Mouse (Mus musculus) spleen, adult 18-20 months (tissue): ENCODE data around the gene Tcf3.
A peak's percentile ranks its signal among the peaks of the same experiment; 100 is the strongest.

Experiments used
- DNase-seq, 2 experiments: peaks; one replicate each; pipeline ENCODE4 v3.0.0; 2022; ENCODE audit warnings: mixed read lengths in 2 of 2

Tcf3 gene

GRCm38 (mm10) chr10:80433513-80434232 lies at the start of gene Tcf3:
Tcf3 (minus strand) TSS chr10:80433647.
- DNase-seq: peak; percentile 87 to 89

GRCm38 (mm10) chr10:80481002-80481401 lies 47.6 kb upstream of the Tcf3 start:
- DNase-seq: no peak

GRCm38 (mm10) chr10:80478531-80478930 lies 45.1 kb upstream of the Tcf3 start:
- DNase-seq: no peak

- DNase-seq: peak; percentile 79 to 91
Observed at GRCm38 (mm10) chr10:80475290-80475959, 42.0 kb upstream of the Tcf3 start.

GRCm38 (mm10) chr10:80465066-80465465 lies 31.6 kb upstream of the Tcf3 start:
- DNase-seq: no peak

GRCm38 (mm10) chr10:80464381-80465035 lies 31.1 kb upstream of the Tcf3 start:
- no peak for DNase-seq

- DNase-seq: no peak
Observed at GRCm38 (mm10) chr10:80461346-80461745, 27.9 kb upstream of the Tcf3 start.

- DNase-seq: no peak
Observed at GRCm38 (mm10) chr10:80460324-80460723, 26.9 kb upstream of the Tcf3 start.

- DNase-seq: no peak
Observed at GRCm38 (mm10) chr10:80459671-80460070, 26.2 kb upstream of the Tcf3 start.

GRCm38 (mm10) chr10:80459236-80459635 lies 25.8 kb upstream of the Tcf3 start:
- no peak for DNase-seq

- DNase-seq: no peak
Observed at GRCm38 (mm10) chr10:80455697-80456096, 22.2 kb upstream of the Tcf3 start.

- no peak for DNase-seq
Observed at GRCm38 (mm10) chr10:80454781-80455180, 21.3 kb upstream of the Tcf3 start.

- DNase-seq: no peak
Observed at GRCm38 (mm10) chr10:80453601-80454000, 20.2 kb upstream of the Tcf3 start.

- DNase-seq: no peak
Observed at GRCm38 (mm10) chr10:80450599-80450998, 17.2 kb upstream of the Tcf3 start.

- peak; percentile 65 to 83 for DNase-seq
Observed at GRCm38 (mm10) chr10:80445898-80446601, 12.6 kb upstream of the Tcf3 start.

- no peak for DNase-seq
Observed at GRCm38 (mm10) chr10:80445052-80445451, 11.6 kb upstream of the Tcf3 start.

- DNase-seq: peak in 1 of 2 experiments; percentile 19
Observed at GRCm38 (mm10) chr10:80444339-80445045, 11.0 kb upstream of the Tcf3 start.

GRCm38 (mm10) chr10:80443575-80444278 lies 10.3 kb upstream of the Tcf3 start:
- DNase-seq: no peak

GRCm38 (mm10) chr10:80442989-80443388 lies 9.5 kb upstream of the Tcf3 start:
- DNase-seq: peak; percentile 35 to 51

- no peak for DNase-seq
Observed at GRCm38 (mm10) chr10:80441598-80441997, 8.2 kb upstream of the Tcf3 start.

GRCm38 (mm10) chr10:80440031-80440430 lies 6.6 kb upstream of the Tcf3 start:
- DNase-seq: no peak

- DNase-seq: no peak
Observed at GRCm38 (mm10) chr10:80437973-80438372, 4.5 kb upstream of the Tcf3 start.
